Mouse (Mus musculus): Measurements from ENCODE around the gene Cep19. TPM values are rescaled to one million over a fixed set of nuclear protein-coding genes. Genes with fewer than 3 reads are reported as not detected.
A peak's percentile ranks its signal among the peaks of the same experiment; 100 is the strongest.
"Not testable (repeated sequence)": the region's sequence is repeated elsewhere in the genome, so short reads cannot be mapped to it uniquely, and the experiment has no call there.

The Cep19 gene
- 10 to 100 TPM; 65.2 to 67.7 TPM for total RNA-seq (2021)
- long read RNA-seq, experiment 1, transcript Cep19-202 (4 exons, 1,718 nt) = major isoform, 84 of 175 reads
- long read RNA-seq, experiment 1, partial matches to known transcripts = 1 of 175 reads
- long read RNA-seq, experiment 1, other reads (novel, unspliced or antisense) = 90 of 175 reads
- long read RNA-seq, experiment 2, transcript Cep19-202 (4 exons, 1,718 nt) = major isoform, 52 of 107 reads
- long read RNA-seq, experiment 2, partial matches to known transcripts = 0 of 107 reads
- long read RNA-seq, experiment 2, other reads (novel, unspliced or antisense) = 55 of 107 reads

- peak; percentile 87 to 88 for DNase-seq (ENCODE audit: extremely low spot score in 1 of 2, low spot score in 2 of 2)
- intact Hi-C loops (cut with DNase I) = no loop called here
- TF ChIP-seq CTCF (IDR thresholded peaks at IDR 0.05) = no peak
Observed at GRCm38 (mm10) chr16:32099638-32100150, at the start of gene Cep19, which contains the start of gene Pigx. Gene Cep19 (plus strand): TSS chr16:32099800. Gene Pigx (minus strand): TSS chr16:32099740.

DNA sequence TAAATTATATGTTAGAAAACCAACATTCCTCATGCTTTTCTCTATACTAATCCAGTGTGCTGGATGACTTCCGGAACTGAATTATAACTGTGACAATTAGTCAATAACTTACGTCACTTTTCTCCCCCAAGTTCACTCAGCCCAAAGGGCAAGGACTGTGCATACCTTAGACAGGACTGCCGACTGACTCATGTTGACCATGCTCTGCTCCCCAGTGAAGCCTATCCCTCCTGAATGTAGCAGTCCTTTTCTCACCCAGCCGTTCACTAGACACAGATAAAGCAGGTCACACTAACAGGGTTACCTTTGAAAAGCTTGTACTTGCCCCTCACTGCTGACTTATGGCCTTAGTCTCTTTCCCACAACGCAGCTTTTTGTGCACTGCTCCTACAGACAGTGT, 40.8 kb upstream of the Cep19 start:
- H3K4me3 ChIP-seq = no peak overlapping the region
- DNase-seq (ENCODE audit: extremely low spot score in 1 of 2, low spot score in 2 of 2) = no peak
- no peak overlapping the region for H3K27ac ChIP-seq
- no peak for TF ChIP-seq CTCF (IDR thresholded peaks at IDR 0.05)
- intact Hi-C loops (cut with DNase I) = no loop called here

More at GRCm38 (mm10) chr16:32099638-32100150, at the start of gene Cep19, which contains the start of gene Pigx:
- H3K4me3 ChIP-seq = peak within 1 kb of the TSS; percentile 94
- peak within 1 kb of the TSS; percentile 93 for H3K27ac ChIP-seq

DNA sequence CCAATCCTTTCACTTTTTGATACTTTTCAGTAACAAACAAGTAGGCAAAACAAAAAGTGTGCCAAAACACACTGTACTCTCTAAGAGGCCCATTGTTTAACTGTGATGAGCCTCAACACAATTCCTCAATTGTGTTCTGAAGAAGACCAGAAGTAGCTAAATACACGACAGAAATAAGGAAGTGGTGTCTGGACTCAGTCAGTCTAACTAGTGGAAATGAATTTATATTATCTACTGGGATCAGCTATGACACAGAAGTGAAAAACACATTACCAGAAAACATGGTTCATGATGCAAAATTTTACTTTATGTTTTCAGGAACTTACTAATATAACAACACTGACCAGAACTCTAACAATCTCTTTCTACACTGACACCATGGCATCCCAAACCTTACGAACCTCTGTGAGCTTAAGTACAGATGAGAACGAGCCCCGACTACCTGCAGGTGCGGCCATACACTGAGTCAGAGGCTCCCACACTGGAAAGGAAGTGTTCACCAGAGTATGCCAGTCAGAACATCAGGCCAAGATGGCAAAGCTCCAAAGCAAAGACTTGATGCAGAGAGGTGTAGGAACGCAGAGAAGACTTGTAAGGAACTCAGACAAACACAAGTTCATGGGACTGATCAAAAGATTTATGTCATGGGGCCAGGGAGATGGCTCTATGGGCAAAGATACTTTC, 39.6 kb upstream of the Cep19 start:
- TF ChIP-seq CTCF (IDR thresholded peaks at IDR 0.05) = no peak
- intact Hi-C loops (cut with DNase I) = no loop called here
- H3K27ac ChIP-seq = no peak overlapping the region
- DNase-seq (ENCODE audit: extremely low spot score in 1 of 2, low spot score in 2 of 2) = no peak
- no peak overlapping the region for H3K4me3 ChIP-seq

- Histone ChIP-seq H3K4me3 (no peak overlapping the region), H3K27ac (no peak overlapping the region)
- intact Hi-C loops (cut with DNase I) = no loop called here
- no peak for DNase-seq (ENCODE audit: extremely low spot score in 1 of 2, low spot score in 2 of 2)
- no peak for TF ChIP-seq CTCF (IDR thresholded peaks at IDR 0.05)
Observed at GRCm38 (mm10) chr16:32062226-32062625, 37.4 kb upstream of the Cep19 start.

DNA sequence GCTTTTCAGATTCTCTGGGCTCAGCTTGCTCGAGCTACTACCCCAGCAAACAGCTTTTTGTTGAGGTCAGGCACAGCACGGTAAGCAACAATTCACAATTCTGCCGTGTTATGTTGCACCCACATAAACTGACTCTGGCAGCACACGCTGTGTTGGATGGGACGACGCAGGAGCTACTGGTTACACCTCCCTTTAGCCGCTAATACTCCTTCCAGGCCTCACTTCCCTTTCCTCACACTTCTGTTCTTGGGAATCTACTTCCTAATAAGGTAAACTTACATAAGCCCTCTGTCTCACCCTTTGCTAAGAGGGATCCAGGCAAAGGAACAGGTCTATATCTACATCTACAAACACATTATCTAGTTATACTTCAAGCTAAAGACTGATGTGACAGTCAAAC, 35.7 kb upstream of the Cep19 start:
- no peak for TF ChIP-seq CTCF (IDR thresholded peaks at IDR 0.05)
- H3K27ac ChIP-seq = no peak overlapping the region
- H3K4me3 ChIP-seq = no peak overlapping the region
- intact Hi-C loops (cut with DNase I) = no loop called here
- DNase-seq (ENCODE audit: extremely low spot score in 1 of 2, low spot score in 2 of 2) = no peak

GRCm38 (mm10) chr16:32066899-32067298, 32.7 kb upstream of the Cep19 start:
- Histone ChIP-seq H3K27ac (no peak overlapping the region), H3K4me3 (no peak overlapping the region)
- DNase-seq (ENCODE audit: extremely low spot score in 1 of 2, low spot score in 2 of 2) = no peak
- no peak for TF ChIP-seq CTCF (IDR thresholded peaks at IDR 0.05)
- intact Hi-C loops (cut with DNase I) = no loop called here

DNA sequence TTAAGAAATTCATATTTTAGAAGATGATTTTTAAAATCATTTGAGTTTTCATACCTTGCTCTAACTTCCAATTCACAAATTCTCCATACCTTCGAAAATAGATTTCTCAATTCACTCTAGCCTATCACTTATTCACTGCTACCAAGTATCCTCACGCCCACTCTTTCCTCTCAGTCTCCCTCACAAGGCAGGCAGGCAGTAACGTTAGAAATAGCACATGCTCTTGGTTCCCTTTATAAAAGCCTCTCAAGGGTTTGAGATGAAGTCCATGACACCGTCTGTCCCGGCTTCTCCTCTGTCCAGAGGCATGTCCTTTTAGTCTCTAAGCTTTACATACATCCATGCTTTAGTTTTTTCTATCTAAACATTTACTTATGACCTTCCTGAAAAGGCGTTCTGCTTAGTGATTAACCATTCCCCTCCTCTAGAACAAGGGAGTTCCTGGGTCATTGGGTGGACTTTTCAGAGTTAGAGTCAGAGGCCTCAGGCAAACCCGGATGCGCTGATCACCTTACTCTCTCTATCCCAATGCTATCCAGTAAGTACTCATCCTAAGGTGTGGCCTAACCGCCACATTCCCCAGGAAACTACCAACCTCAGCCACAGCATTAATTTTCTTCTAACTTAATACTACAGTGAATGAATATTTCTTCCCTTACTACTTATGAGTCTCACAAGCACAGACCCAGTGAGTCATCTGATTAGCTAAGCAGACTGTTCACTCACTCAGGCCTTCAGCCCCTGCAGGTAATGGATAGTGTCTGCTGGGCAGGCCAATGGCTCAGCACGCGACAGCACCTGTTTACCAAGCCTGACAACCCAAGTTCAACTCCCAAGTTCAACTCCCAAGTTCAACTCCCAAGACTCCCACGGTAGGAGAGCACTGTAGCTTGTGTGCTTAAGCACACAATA, 31.0 kb upstream of the Cep19 start:
- Histone ChIP-seq H3K27ac (no peak overlapping the region), H3K4me3 (no peak overlapping the region)
- DNase-seq (ENCODE audit: extremely low spot score in 1 of 2, low spot score in 2 of 2) = no peak
- no peak for TF ChIP-seq CTCF (IDR thresholded peaks at IDR 0.05)
- intact Hi-C loops (cut with DNase I) = no loop called here

GRCm38 (mm10) chr16:32070070-32070469, 29.5 kb upstream of the Cep19 start:
- DNase-seq (ENCODE audit: extremely low spot score in 1 of 2, low spot score in 2 of 2); H3K27ac ChIP-seq; H3K4me3 ChIP-seq; intact Hi-C loops (cut with DNase I): not testable (repeated sequence)

GRCm38 (mm10) chr16:32075762-32076161, 23.8 kb upstream of the Cep19 start:
- intact Hi-C loops (cut with DNase I) = no loop called here
- DNase-seq (ENCODE audit: extremely low spot score in 1 of 2, low spot score in 2 of 2) = no peak
- Histone ChIP-seq H3K4me3 (no peak overlapping the region), H3K27ac (no peak overlapping the region)
- TF ChIP-seq CTCF (IDR thresholded peaks at IDR 0.05) = no peak

DNA sequence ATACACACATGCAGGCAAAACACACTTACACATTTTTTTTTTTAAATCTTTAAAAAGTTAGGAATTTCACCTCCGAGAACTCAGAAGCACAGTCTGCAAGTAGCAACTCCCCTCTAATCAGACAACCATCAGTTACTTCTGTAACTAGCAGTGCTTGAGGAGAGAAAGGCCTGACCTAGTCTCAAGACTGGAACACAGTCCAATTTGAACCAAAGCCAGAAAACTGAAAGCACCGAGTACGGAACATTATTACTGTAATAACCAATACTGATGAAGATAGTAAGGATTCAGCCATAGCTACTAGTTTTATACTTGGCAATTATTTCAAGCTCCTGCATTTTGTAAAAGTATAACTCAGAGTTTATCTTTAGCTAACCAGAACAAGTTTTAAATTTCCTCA, 23.2 kb upstream of the Cep19 start:
- no peak for TF ChIP-seq CTCF (IDR thresholded peaks at IDR 0.05)
- Histone ChIP-seq H3K4me3 (no peak overlapping the region), H3K27ac (no peak overlapping the region)
- intact Hi-C loops (cut with DNase I) = no loop called here
- DNase-seq (ENCODE audit: extremely low spot score in 1 of 2, low spot score in 2 of 2) = no peak

GRCm38 (mm10) chr16:32077648-32078407, 21.8 kb upstream of the Cep19 start:
- Histone ChIP-seq H3K4me3 (peak overlapping the region; percentile 58), H3K27ac (0 out of 2 replicates have a peak overlapping the region, but pooled peaks have one; percentile 20)
- intact Hi-C loops (cut with DNase I) = no loop called here
- TF ChIP-seq CTCF (IDR thresholded peaks at IDR 0.05) = no peak
- DNase-seq (ENCODE audit: extremely low spot score in 1 of 2, low spot score in 2 of 2) = no peak
